Mouse (Mus musculus): ENCODE data around the gene Esrrg.

The Esrrg gene

DNA sequence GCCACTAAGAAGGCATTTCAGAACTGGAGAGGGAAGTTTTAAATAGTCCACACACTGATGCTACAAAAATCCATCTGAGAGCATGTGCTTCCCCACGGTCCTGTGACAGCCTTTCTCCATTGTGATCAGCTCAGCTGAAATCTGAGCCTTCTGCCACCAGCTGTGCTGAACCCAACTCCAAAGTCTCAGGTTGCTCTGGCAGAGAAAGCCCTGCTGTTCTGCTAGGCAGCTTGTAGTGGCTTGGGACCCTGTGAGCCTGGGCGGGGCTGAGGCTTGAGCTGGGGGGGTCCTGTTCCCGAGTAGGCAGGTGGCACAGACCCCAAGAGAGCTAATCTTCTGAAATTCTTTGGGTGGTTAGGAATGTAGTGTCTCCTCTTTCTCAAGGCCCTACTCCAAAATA, 299.3 kb downstream of the Esrrg start:
- DNase-seq (ENCODE audit: low read depth, low spot score) = no peak

DNA sequence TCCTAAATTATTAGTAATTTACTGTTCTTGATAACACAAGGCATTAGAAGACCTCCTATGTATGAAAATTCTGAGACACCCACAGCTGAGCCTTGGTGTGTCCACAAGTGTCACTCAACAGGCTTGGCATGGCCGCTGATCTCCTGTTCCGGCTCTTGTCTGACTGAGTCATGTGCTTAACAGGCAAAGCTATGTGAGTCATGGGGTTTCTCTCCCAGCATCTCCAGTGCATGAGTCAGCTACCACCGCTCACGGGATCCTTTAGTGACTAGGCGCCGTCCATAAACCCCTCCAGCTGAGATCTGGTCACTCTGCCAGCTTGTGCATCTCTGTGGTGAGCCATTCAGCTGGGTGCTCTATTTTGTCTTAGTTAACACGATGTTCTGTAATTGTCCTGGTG, 302.1 kb downstream of the Esrrg start:
- DNase-seq (ENCODE audit: low read depth, low spot score) = no peak

DNA sequence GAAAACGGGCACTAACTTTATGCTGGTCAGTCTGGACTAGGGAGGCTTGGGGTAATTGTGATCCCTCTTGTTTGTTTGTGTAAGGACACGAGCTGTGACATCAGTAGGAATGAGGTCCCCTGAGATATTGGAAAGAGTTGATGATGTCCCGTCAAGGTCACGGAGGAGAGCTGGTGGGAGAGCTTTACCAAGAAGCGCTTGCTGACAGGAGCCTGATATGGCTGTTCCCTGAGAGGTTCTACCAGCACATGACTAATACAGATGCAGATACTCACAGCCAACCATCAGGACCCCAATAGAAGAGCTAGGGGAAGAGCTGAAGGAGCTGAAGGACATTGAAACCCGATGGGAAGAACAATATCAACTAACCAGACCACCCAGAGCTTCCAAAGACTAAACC, 302.6 kb downstream of the Esrrg start:
- DNase-seq (ENCODE audit: low read depth, low spot score) = no peak

DNA sequence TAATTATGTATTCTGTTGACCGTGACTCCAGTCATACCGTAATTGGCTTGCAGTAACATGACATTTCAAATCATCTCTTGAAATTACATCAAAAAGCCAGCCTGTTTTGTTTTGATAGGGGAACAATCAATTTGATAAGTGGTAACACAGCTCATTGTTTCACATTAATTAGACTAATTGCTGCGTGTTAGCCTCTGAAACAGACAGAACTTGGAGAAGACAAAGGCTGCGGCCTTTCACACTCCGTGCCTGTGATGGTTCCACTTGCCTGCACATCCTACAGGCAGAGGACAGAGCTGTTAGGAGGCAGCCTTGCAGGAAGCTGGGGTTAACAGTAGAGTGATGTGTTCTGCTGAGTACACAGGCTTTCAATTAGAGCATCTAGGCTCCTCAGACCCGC, 309.7 kb downstream of the Esrrg start:
- no peak for DNase-seq (ENCODE audit: low read depth, low spot score)

DNA sequence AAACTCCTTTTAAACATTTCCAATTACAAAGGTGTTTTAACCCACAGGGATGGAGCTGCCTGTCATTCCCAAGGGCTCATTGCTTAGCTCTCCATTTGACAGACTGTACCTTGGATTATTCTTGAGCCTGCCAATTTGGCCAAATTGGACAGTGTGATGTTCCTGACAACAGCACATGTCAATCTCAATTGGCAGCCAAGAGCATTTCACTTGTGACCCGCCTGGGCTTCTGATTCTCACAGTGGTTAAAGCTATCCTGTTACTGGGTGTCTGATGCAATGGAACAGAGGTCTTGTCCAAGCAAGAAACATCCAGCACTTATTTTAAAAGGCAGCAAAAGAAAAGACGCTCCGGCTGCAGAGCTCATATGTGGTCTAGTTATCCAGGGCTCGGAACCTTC, 310.3 kb downstream of the Esrrg start:
- no peak for DNase-seq (ENCODE audit: low read depth, low spot score)

DNA sequence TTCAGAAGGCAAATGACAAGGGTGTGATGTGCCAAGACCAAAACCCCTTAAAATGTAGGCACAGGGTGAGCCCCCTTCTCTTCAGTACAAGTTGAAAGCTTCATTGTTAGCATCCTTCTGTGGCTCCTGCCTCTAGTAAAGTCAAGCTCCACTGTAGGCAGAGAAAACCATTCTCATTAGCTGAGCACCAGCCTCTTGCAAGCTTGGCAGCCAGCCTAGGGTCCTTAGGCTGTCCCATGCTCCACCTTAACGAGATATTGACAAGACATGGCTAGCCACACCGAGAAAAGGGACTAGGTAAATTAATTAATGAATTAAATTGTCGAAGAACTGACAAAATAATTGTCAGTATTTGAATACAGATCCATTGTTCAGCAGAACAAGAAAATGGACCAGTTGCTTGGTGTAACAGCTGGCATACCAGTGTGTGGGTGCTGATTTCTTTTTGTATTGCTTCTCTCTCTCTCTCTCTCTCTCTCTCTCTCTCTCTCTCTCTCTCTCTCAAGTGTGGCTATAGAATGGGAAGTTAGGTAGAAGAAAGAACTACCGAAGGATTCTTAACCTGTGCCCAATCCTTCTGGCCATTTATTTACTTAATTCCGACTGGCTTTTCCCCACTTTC, 311.7 kb downstream of the Esrrg start:
- DNase-seq (ENCODE audit: low read depth, low spot score) = no peak

DNA sequence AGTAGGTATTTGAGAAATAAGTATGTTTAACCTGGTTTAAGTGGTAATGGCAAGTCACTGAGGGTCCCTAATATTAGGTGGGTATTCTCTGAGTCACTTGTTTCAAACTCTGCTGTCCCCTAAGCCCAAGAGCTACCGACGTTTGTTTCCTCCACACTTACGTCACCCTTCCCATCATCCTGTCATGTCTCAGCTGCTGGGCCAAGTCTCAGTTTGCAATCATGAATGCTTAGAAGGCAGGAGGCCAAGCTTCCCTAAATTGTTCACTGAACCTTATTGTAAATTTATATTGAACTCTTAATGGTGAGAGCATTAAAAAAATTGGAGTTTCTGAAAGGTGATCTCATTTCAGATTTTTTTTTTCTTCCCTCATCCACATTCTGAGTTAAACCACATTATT, 322.6 kb downstream of the Esrrg start:
- DNase-seq (ENCODE audit: low read depth, low spot score) = no peak

DNA sequence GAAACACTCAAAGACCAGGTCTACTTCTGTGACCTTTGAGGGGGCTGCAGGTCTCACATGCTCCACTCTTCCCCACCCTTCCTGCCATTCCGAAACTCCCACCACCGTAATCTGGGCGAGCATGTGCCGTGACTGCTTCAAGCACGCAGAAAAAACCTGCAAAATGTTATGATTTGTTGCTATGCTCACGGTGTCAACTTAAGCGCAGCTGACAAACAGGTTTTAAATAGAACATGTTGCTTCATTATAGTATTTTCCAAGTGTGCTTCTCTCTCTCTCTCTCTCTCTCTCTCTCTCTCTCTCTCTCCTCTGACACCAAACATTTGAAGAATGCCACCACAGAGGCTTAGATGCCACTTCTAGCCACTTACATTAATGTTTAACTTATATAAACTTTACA, 330.1 kb downstream of the Esrrg start:
- no peak for DNase-seq (ENCODE audit: low read depth, low spot score)

DNA sequence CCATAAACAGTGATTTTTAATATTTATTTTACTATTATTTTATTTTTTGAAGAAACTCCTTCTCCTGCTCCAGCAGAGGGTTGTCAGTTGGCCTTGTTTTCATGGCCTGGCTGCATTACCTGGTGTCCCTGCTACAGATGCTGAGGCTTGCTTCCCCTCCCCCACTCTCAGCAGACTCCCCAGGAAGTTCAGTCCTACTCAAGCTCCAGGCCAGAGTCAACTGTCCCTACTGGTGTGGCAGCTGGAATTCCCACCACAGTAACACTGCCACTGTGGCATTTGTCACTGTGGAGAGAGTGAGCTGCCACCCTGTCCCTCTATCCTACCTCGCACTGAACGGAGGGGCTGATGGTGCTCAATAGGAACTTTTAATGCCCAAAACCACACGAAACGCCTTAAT, 330.5 kb downstream of the Esrrg start:
- DNase-seq (ENCODE audit: low read depth, low spot score) = no peak

DNA sequence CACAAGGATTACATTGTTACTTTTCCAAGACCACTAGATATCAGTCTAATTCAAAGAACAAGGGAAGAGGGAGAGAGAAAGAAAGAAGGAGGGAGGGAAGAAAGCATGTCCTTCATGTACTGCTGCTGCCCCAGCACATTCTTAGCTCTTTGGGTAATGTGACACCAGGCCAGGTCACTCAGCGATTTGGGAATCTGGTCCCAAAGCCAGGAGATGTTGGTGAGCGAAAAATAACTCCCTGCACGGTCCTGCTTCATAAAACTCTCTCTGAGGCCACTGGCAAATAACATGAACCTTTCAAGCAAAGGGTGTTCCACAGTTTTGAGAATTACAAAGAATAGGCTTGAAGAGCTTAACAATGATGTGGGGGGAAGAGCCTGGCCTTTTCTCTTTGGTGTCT, 342.9 kb downstream of the Esrrg start:
- DNase-seq (ENCODE audit: low read depth, low spot score) = no peak

DNA sequence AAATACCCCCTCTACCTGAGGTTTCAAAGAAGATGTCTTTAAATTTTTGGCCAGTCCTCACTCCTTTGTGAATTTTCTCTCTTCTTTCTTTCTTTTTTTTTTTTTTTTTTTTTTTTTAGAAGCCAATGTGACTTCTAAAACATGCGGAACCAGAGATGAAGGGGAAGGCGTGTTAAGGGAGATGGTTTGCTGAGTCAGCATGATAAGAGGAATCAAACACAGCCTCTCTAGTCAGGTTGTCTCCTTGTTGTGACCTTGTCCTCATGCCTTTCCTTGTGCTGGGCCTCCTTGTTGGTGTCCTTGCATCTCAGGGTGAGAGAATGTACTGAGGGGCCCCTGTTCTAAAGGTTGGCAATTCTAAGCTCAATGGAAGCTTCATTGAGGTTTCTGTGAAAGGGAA, 348.1 kb downstream of the Esrrg start:
- no peak for DNase-seq (ENCODE audit: low read depth, low spot score)

DNA sequence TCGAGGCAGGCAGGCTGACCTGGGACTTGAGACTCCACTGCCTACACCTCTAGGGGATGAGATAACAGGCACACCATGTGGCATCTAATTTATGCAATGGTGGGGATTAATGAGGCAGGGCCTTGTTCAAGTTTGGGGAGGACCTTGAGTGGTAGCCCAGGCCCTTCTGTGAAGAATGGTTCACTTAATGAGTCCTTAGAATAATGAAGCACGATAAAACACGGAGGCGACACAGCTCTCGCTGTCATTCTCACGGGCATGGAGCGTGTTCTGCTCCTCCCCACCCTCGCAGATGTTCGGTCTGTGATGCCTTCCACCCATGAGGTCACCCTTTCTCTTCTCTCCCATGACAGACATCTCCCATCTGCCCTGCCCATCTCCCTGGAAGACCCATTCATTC, 350.6 kb downstream of the Esrrg start:
- DNase-seq (ENCODE audit: low read depth, low spot score) = no peak

DNA sequence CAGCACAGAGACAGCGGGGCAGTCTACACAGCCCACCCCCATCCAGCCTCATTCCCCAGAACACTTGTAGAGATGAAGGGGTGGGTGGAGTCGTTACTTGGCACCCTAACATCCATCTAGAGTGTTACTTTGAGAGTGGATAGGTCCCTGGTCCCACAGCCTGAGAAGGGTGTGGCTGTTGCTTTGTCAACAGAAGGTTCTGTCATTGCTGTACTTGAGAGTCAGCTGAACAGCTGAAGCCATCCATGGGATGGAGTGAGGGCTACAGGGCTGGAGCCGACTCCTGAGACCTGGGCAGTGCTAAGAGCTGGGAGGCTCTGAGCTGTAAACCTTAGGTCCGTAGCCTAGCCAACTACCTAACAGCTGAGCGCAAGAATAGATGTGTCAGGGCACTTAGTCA, 352.9 kb downstream of the Esrrg start:
- DNase-seq (ENCODE audit: low read depth, low spot score) = no peak

DNA sequence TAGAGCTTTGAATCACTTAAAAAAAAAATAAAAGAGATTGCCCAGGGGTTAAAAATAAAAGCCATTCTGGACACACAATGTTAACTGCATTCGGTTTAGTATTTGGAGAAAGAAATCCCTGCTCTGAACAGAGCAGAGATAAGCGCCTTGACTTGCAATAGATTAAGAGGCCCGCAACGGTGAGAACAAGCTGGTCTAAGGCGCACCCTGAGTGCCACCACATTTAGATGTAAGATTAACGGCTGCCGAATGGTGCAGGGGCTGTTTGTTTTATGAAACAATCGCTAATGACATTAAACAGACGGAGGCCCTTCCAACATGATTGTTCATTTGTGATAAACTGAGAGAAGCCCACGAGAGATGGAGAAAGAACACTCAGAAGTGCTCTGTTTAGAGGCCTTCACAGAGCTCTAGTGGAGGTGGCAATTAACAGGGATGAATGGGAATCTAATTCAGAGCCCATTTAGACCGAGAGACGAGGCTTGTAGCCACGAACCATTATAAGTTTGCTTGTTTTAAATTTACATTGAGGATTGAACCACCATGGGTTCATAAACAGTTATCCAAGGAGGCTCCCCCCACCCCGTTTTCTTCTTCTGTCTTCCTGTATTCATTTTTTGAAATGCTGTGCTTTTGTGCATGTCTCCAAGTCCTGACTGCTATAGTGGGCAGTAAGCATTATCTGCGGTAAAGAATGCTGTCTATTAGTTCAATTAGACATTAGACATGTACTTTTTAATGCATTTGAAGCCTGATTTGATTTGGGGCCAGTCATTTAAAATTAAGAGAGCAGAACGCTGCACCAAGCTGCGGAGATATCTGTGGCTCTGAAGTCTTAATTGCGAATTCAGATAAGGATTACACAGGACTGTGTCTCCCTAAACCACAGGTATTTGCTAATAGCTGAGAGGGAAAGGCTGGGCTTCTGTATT, 356.5 kb downstream of the Esrrg start:
- no peak for DNase-seq (ENCODE audit: low read depth, low spot score)

DNA sequence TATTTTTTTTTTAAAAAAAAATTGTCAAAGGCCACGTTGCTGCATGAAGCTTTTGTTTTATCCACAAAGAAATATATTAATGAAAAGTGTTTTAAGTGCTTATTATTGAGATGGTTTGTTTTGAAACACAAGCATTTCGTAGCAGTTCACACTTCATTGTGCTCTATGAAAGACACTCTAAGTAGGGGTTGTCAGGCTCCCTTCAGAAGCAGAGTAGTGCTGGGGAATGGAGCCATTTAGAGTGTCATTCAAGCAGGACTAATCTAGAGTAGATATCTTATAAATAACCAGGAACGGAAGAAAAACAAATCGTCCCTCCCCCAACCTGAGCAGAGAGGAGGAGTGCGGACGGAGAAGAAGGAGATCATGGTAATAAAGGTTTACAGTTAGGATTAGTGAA, 357.3 kb downstream of the Esrrg start:
- DNase-seq (ENCODE audit: low read depth, low spot score) = no peak

DNA sequence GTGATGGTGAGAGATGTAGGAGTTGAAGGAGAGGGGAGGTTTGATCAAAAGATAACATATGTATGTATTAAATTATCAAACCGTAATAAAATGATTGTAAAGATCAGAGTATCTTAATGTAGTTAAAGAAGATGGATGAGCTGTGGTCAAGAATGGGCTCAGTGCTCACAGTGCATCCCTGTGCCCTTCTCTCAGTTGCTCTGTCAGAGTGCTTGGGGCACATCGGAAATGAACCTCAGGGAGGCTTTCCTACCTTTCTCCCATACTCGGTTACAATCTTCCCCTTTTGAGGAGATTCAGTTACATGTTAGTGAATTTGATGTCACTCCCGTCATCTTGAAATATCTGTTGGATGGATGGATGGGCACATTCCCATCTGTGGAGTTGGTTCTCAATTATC, 359.8 kb downstream of the Esrrg start:
- no peak for DNase-seq (ENCODE audit: low read depth, low spot score)

DNA sequence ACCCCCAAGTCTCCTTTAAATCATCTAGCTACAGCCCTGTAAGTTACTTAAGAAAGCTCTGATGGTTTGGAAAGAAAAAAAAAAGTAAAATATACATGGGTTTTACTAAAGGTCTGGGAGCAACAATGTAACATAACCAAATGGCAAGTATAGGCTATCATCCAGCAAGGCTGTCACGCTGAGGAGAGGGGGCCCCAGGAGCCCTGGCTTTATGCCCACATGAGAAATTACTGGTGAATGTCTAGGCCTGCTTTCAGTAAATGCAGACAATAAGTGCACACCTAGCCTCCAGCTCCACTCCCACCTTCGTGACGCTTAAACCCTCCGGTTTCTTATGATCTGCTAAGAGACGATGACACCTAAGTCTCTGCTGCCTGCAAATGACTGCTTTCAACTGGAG, 360.9 kb downstream of the Esrrg start:
- no peak for DNase-seq (ENCODE audit: low read depth, low spot score)

DNA sequence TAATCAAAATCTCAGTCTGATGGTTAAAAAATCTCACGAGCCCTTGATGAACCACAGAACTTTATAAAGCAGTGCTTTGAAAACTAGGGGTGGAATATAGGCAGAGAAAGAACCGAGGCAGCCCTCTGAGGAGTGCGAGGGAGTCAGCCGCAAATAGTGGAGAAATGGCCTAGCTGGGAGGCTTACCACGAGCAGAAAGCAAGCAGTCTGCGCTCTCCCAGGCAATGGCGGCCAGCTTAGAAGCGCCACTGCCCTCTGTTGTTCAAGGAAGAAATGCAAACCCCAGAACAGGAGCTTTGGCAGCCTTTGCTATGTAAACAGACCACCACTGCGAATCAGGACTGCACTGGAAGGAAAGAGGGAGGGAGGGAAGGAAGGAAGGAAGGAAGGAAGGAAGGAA, 365.8 kb downstream of the Esrrg start:
- DNase-seq (ENCODE audit: low read depth, low spot score) = no peak

DNA sequence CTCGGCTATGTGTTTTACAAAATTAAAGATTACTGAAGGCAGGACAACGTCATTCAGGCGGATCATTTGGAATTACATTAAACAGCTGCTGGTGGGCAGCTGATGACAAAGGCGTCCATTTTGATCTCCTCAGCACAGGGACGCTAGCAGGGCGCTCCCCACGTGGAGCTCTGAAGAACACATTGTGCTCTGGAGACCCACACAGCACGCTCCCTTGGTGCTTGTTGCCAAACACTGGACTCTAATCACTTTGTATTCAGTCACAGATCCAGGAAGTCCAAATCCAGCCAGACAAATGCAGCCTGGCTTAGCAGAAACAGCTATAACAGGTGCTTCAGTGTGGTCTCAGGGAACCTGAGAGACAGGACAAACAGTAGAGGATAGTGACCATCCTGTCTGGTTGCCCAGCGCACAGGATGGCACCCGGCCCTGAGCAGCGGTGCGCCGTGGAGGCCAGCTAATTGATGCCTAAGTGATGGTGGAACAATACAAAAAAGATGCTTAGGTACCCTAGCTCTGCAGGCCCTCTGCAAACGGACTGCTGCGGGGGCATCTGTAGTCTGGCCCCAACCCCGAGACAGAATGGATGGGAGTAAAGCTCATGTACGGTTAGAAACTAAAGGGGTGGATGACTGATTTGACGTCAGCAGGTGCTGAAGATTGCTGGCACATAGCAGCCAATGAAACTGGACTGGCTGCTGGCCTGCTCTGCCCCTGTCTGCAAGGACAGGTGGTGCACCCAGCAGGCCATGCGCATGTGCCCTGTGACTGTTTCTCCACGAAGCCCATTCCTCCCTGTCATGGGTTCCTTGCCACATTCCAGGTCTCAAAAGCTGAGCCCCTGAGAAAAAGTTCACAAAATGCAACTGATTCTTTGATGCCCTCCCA, 367.1 kb downstream of the Esrrg start:
- DNase-seq (ENCODE audit: low read depth, low spot score) = no peak

DNA sequence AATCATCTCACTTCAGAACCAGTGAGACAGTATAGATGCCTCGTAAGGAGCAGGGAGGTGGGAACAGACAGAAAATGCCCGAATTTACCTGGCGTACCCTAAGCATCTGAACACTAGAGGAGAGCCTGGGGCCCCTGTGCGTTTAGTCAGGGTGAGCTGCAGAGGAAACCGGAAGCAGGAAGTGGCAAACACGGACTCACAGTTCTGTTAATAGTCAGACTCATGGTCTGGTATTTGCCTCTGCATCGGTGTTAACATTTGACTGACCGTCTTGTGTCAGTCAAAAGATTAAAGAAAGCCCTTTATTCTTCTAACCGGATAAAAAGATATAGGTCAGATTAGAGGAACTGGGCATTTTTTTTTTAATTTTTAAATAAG, 367.8 kb downstream of the Esrrg start:
- no peak for DNase-seq (ENCODE audit: low read depth, low spot score)

DNA sequence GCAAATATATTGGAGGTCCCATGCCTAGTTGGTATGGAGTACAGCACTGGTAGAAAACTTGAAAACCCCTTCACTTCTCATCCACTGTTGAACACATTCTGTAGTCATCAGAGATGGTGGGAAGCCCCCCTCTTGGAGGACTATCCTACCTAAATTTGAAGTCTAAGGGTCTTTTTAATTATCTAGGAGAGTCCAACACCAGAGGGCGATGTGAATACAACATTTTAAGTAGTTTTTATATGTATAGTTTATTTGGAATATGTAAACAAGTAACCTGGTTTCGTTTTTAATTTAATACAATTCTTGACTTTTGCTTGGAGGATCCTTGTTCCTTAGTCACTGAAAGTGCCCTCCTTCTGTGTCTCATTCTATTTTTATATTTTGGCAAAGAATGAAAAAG, 372.4 kb downstream of the Esrrg start:
- no peak for DNase-seq (ENCODE audit: low read depth, low spot score)

DNA sequence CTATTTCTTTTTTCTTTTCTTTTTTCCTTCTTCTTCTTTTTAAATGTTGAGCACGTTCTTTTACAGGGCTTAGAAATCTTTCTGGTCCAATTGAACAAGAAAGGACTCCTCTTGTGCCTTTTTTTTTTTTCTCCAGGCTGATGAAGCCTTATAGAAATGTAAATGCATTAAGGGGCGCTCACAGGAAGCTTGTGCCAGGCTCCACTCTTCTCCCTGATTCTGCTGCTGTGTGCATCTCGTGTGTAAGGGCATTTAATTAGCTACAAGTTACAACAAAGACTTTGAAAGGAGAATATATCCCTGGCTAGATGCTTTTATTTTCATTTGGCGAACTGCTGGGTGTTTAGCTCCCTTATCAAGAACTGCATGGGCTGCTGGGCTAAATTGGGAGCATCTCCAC, 374.6 kb downstream of the Esrrg start:
- DNase-seq (ENCODE audit: low read depth, low spot score) = no peak

All from c-Kit-negative CD71-positive TER-119-positive erythroid progenitor cells, embryonic 14.5 days (primary cell).